Mouse (Mus musculus) stomach, embryonic 14.5 days (tissue): ENCODE results near the gene Taar1. TPM values are rescaled to one million over a fixed set of nuclear protein-coding genes. Genes with fewer than 3 reads are reported as not detected.

Experiments
- ATAC-seq: fragments of 200-750 bp; cut with Nextera tagmentation; 2 replicates; pipeline ENCODE4 v1.8.0; 2017; ENCODE audit warnings: low read depth, moderate TSS enrichment; ENCODE audit not compliant: insufficient number of reproducible peaks, insufficient read depth, low FRiP score
- H3K27ac ChIP-seq: fragments of 300-500 bp; sonication (generic); 2 replicates; pipeline ENCODE4 v1.5.1; 2014; ENCODE audit warnings: mild to moderate bottlenecking, low read length, moderate library complexity, mixed read lengths
- H3K27me3 ChIP-seq: fragments of 300-500 bp; sonication (generic); 2 replicates; pipeline ENCODE4 v1.6.1; 2014; ENCODE audit warnings: low read length, control low read depth, mixed read lengths; ENCODE audit not compliant: control insufficient read depth, insufficient read depth
- H3K36me3 ChIP-seq: fragments of 300-500 bp; sonication (generic); 2 replicates; pipeline ENCODE4 v1.6.1; 2014; ENCODE audit warnings: mild to moderate bottlenecking, control low read depth, low read length, moderate library complexity, mixed read lengths; ENCODE audit not compliant: control insufficient read depth, insufficient read depth
- H3K4me1 ChIP-seq: fragments of 300-500 bp; sonication (generic); 2 replicates; pipeline ENCODE4 v1.6.1; 2014; ENCODE audit warnings: low read length, control low read depth, mixed read lengths; ENCODE audit not compliant: control insufficient read depth, insufficient read depth
- H3K4me2 ChIP-seq: fragments of 300-500 bp; sonication (generic); replicated peaks from 2 replicates; pipeline ENCODE4 v1.6.1; 2014; ENCODE audit warnings: low read depth, low read length, control low read depth
- H3K4me3 ChIP-seq: fragments of 300-500 bp; sonication (generic); 2 replicates; pipeline ENCODE4 v1.5.1; 2014; ENCODE audit warnings: low read depth, low read length, control low read depth
- H3K9ac ChIP-seq: fragments of 300-500 bp; sonication (generic); replicated peaks from 2 replicates; pipeline ENCODE4 v1.6.1; 2014; ENCODE audit warnings: low read depth, mild to moderate bottlenecking, control low read depth, low read length, moderate library complexity, mixed read lengths
- H3K9me3 ChIP-seq: fragments of 300-500 bp; sonication (generic); 2 replicates; pipeline ENCODE4 v1.6.1; 2016; ENCODE audit warnings: low read depth, low read length, control low read depth; ENCODE audit not compliant: control insufficient read depth
- WGBS: fragments of 180-500 bp; shearing (Covaris S2); extraction: QIAGEN DNeasy Blood & Tissue Kit; methylation state at CpG from one replicate; pipeline ENCODE4 v1.1.7; 2014; 5-methylcytosine and 5-hydroxymethylcytosine counted together
- polyA plus RNA-seq: library from polyadenylated mRNA; unstranded; fragments of >200 nt; fragmentation: Nextera tagmentation; extraction: Ambion mirVana; gene quantifications from 2 replicates; pipeline ENCODE4 v1.2.1, GENCODE M21; 2014

The Taar1 gene
- polyA plus RNA-seq, 1 experiment from 2014 or later: not detected

- H3K9me3 ChIP-seq: no peaks in the 10 kb centered on the region
- ATAC-seq: no peak
- H3K4me2 ChIP-seq: no peak overlapping the region
- H3K27me3 ChIP-seq: no peaks in the 10 kb centered on the region
- no peaks in the 10 kb centered on the region for H3K4me1 ChIP-seq
- H3K36me3 ChIP-seq: no peaks in the 10 kb centered on the region
- H3K27ac ChIP-seq: no peak overlapping the region
- H3K9ac ChIP-seq: no peak overlapping the region
- no peak overlapping the region for H3K4me3 ChIP-seq
- WGBS: 58% methylated on average over 3 of the region's 3 CpGs
Observed at GRCm38 (mm10) chr10:23922468-23922867, 2.3 kb downstream of the Taar1 start.

- H3K27ac ChIP-seq: no peak overlapping the region
- no peak for ATAC-seq
- no peak overlapping the region for H3K9ac ChIP-seq
- no peaks in the 10 kb centered on the region for H3K36me3 ChIP-seq
- no peaks in the 10 kb centered on the region for H3K9me3 ChIP-seq
- no peak overlapping the region for H3K4me2 ChIP-seq
- no peak overlapping the region for H3K4me3 ChIP-seq
- 93% methylated on average over 2 of the region's 2 CpGs for WGBS
- no peaks in the 10 kb centered on the region for H3K27me3 ChIP-seq
- no peaks in the 10 kb centered on the region for H3K4me1 ChIP-seq
Observed at GRCm38 (mm10) chr10:23923941-23924340, 3.8 kb downstream of the Taar1 start.

GRCm38 (mm10) chr10:23937613-23938012 is 17.5 kb downstream of the Taar1 start:
- WGBS: 40% methylated on average over 4 of the region's 4 CpGs
- H3K4me1 ChIP-seq: no peaks in the 10 kb centered on the region
- no peak overlapping the region for H3K4me3 ChIP-seq
- no peak for ATAC-seq
- no peaks in the 10 kb centered on the region for H3K36me3 ChIP-seq
- H3K9ac ChIP-seq: no peak overlapping the region
- H3K27me3 ChIP-seq: no peaks in the 10 kb centered on the region
- no peak overlapping the region for H3K27ac ChIP-seq
- H3K9me3 ChIP-seq: no peaks in the 10 kb centered on the region
- no peak overlapping the region for H3K4me2 ChIP-seq

GRCm38 (mm10) chr10:23938312-23938711 is 18.2 kb downstream of the Taar1 start, which contains the start of gene Taar2:
Gene Taar2, plus strand, starts transcription at chr10:23938572.
- no peak within 1 kb of the TSS for H3K4me3 ChIP-seq
- 62% methylated on average over 6 of the region's 6 CpGs for WGBS
- H3K4me2 ChIP-seq: no peak within 1 kb of the TSS
- H3K36me3 ChIP-seq: no peaks in the 10 kb centered on the region
- no peaks in the 10 kb centered on the region for H3K9me3 ChIP-seq
- no peaks in the 10 kb centered on the region for H3K4me1 ChIP-seq
- H3K27me3 ChIP-seq: no peaks in the 10 kb centered on the region
- H3K9ac ChIP-seq: no peak within 1 kb of the TSS
- ATAC-seq: no peak
- H3K27ac ChIP-seq: no peak within 1 kb of the TSS

GRCm38 (mm10) chr10:23942465-23942864 is 22.3 kb downstream of the Taar1 start:
- no peaks in the 10 kb centered on the region for H3K9me3 ChIP-seq
- no peaks in the 10 kb centered on the region for H3K27me3 ChIP-seq
- no peaks in the 10 kb centered on the region for H3K36me3 ChIP-seq
- no peaks in the 10 kb centered on the region for H3K4me1 ChIP-seq
- H3K27ac ChIP-seq: no peak overlapping the region
- no peak overlapping the region for H3K4me2 ChIP-seq
- no peak overlapping the region for H3K4me3 ChIP-seq
- WGBS: 82% methylated on average over 5 of the region's 5 CpGs
- H3K9ac ChIP-seq: no peak overlapping the region
- ATAC-seq: no peak

- Histone ChIP-seq H3K4me3 (no peak overlapping the region), H3K9ac (no peak overlapping the region), H3K4me1 (peaks cover 4% of the 10 kb centered on the region; the same call in 1 of the 2 replicates), H3K36me3 (no peaks in the 10 kb centered on the region), H3K4me2 (no peak overlapping the region), H3K27me3 (no peaks in the 10 kb centered on the region), H3K9me3 (no peaks in the 10 kb centered on the region), H3K27ac (no peak overlapping the region)
- no peak for ATAC-seq
- 53% methylated on average over 7 of the region's 7 CpGs for WGBS
Observed at GRCm38 (mm10) chr10:23948026-23948425, 27.9 kb downstream of the Taar1 start.

- H3K9me3 ChIP-seq: no peaks in the 10 kb centered on the region
- H3K4me3 ChIP-seq: no peak within 1 kb of the TSS
- no peak within 1 kb of the TSS for H3K9ac ChIP-seq
- peaks cover 4% of the 10 kb centered on the region; the same call in 1 of the 2 replicates for H3K4me1 ChIP-seq
- no peak within 1 kb of the TSS for H3K4me2 ChIP-seq
- H3K27ac ChIP-seq: no peak within 1 kb of the TSS
- ATAC-seq: no peak
- H3K36me3 ChIP-seq: no peaks in the 10 kb centered on the region
- H3K27me3 ChIP-seq: no peaks in the 10 kb centered on the region
- WGBS: 82% methylated on average over 16 of the region's 16 CpGs
Observed at GRCm38 (mm10) chr10:23949508-23950005, 29.4 kb downstream of the Taar1 start, which contains the start of gene Taar3. Gene Taar3, plus strand, starts transcription at chr10:23949558.

- no peak overlapping the region for H3K4me2 ChIP-seq
- no peaks in the 10 kb centered on the region for H3K9me3 ChIP-seq
- 76% methylated on average over 6 of the region's 6 CpGs for WGBS
- no peaks in the 10 kb centered on the region for H3K36me3 ChIP-seq
- no peak overlapping the region for H3K27ac ChIP-seq
- H3K4me3 ChIP-seq: no peak overlapping the region
- H3K27me3 ChIP-seq: no peaks in the 10 kb centered on the region
- H3K9ac ChIP-seq: no peak overlapping the region
- no peak for ATAC-seq
- peaks cover 4% of the 10 kb centered on the region; the same call in 1 of the 2 replicates for H3K4me1 ChIP-seq
Observed at GRCm38 (mm10) chr10:23951714-23952113, 31.6 kb downstream of the Taar1 start.

GRCm38 (mm10) chr10:23959071-23959470 is 38.9 kb downstream of the Taar1 start:
- Histone ChIP-seq H3K9me3 (no peaks in the 10 kb centered on the region), H3K4me3 (no peak overlapping the region), H3K27ac (peak overlapping the region; percentile 48; the same call in 1 of the 2 replicates), H3K4me1 (no peaks in the 10 kb centered on the region), H3K36me3 (no peaks in the 10 kb centered on the region), H3K9ac (no peak overlapping the region), H3K27me3 (no peaks in the 10 kb centered on the region), H3K4me2 (no peak overlapping the region)
- ATAC-seq: peak; percentile 74
- 48% methylated on average over 3 of the region's 3 CpGs for WGBS
